Mouse (Mus musculus): Measurements from ENCODE around the gene Atad3a. TPM values are rescaled to one million over a fixed set of nuclear protein-coding genes. Genes with fewer than 3 reads are reported as not detected.
"Not testable (repeated sequence)": the region's sequence is repeated elsewhere in the genome, so short reads cannot be mapped to it uniquely, and the experiment has no call there.

The Atad3a gene
- polyA plus RNA-seq, 1 experiment from 2014 or later, result 39.6 TPM

DNA sequence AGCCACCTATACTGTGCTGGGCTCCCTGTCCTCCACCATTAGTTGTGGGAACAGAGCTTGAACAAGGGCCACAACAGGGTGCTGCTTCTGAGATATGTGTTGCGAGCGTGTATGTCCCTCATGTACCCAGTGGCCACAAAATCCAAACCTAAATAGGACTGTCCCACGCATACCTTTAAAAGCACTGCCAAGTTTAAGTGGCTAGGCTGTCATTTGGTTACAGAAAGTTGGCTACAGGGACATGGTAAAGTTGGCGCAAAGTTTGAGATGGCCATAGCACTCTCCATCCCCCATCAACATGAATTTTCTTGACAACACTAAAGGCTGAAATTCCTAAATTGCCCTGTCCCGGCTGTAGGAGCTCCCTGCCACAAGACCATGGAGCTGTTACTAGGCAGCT is 15.8 kb downstream of the Atad3a start:
- Histone ChIP-seq H3K4me3 (ENCODE audit: low read depth, low read length) (no peak overlapping the region), H3K27ac (ENCODE audit: low read depth, low read length) (no peak overlapping the region), H3K4me2 (replicated peaks; ENCODE audit: low read depth) (no peak overlapping the region), H3K9me3 (ENCODE audit: control insufficient read depth) (no peaks in the 10 kb centered on the region), H3K27me3 (replicated peaks; ENCODE audit: control insufficient read depth, insufficient read depth, low read length) (no peaks in the 10 kb centered on the region), H3K9ac (ENCODE audit: low read depth, low read length) (no peak overlapping the region), H3K4me1 (replicated peaks; ENCODE audit: control insufficient read depth, insufficient read depth, low read length) (no peaks in the 10 kb centered on the region), H3K36me3 (ENCODE audit: control insufficient read depth, insufficient read depth) (peaks cover 89% of the 10 kb centered on the region)
- ATAC-seq, result no peak
- 90% methylated on average over 5 of the region's 5 CpGs for WGBS
- TF ChIP-seq CTCF (IDR thresholded peaks at IDR 0.05; ENCODE audit: low read depth), result no peak

DNA sequence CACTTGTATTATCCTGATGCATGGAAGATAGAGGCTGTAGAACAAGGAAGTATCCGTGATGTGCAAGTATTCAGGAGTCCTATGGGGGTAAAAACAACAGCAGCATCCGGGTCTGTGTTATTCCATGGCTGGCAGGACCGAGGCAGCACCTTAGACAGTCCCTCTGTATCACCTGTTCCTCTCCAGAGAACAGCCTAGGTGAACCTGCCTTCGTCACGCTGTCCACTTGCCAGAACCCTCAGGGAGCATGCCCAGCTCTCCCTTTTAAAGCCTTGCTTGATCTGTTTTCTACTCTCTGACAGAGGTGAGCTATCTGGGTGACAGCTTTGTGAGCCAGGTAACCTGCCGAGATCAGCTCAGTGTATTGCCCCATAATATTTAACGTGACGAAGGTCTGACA is 16.4 kb downstream of the Atad3a start:
- H3K36me3 ChIP-seq (ENCODE audit: control insufficient read depth, insufficient read depth), result peaks cover 87% of the 10 kb centered on the region
- H3K9ac ChIP-seq (ENCODE audit: low read depth, low read length), result no peak overlapping the region
- no peaks in the 10 kb centered on the region for H3K27me3 ChIP-seq (replicated peaks; ENCODE audit: control insufficient read depth, insufficient read depth, low read length)
- no peak overlapping the region for H3K27ac ChIP-seq (ENCODE audit: low read depth, low read length)
- H3K9me3 ChIP-seq (ENCODE audit: control insufficient read depth), result no peaks in the 10 kb centered on the region
- no peak overlapping the region for H3K4me3 ChIP-seq (ENCODE audit: low read depth, low read length)
- no peak for TF ChIP-seq CTCF (IDR thresholded peaks at IDR 0.05; ENCODE audit: low read depth)
- no peak for ATAC-seq
- no peak overlapping the region for H3K4me2 ChIP-seq (replicated peaks; ENCODE audit: low read depth)
- WGBS, result 90% methylated on average over 8 of the region's 8 CpGs
- no peaks in the 10 kb centered on the region for H3K4me1 ChIP-seq (replicated peaks; ENCODE audit: control insufficient read depth, insufficient read depth, low read length)

DNA sequence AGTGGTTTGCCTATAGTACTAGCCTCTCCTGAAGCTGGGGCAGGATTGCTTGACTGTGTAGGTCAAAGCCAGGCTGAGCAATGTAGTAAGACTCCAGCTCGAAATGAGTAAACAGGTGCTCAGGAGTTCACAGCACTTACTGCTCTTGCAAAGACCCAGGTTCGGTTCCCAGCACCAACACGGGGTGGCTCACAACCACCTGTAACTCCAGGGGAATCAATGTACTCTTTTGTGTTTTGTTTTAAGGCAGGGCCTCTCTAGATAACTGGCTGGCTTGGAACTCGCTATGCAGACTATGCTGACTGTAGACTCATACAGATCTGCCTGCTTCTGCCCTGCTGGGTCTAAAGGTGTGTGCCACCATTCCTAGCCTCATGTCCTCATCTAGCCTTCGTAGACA is 18.2 kb downstream of the Atad3a start:
- Histone ChIP-seq H3K4me2 (replicated peaks; ENCODE audit: low read depth) (no peak overlapping the region), H3K27ac (ENCODE audit: low read depth, low read length) (no peak overlapping the region), H3K4me1 (replicated peaks; ENCODE audit: control insufficient read depth, insufficient read depth, low read length) (no peaks in the 10 kb centered on the region), H3K9me3 (ENCODE audit: control insufficient read depth) (no peaks in the 10 kb centered on the region), H3K27me3 (replicated peaks; ENCODE audit: control insufficient read depth, insufficient read depth, low read length) (no peaks in the 10 kb centered on the region), H3K36me3 (ENCODE audit: control insufficient read depth, insufficient read depth) (peaks cover 72% of the 10 kb centered on the region), H3K9ac (ENCODE audit: low read depth, low read length) (no peak overlapping the region), H3K4me3 (ENCODE audit: low read depth, low read length) (no peak overlapping the region)
- 86% methylated on average over 5 of the region's 5 CpGs for WGBS
- no peak for ATAC-seq
- no peak for TF ChIP-seq CTCF (IDR thresholded peaks at IDR 0.05; ENCODE audit: low read depth)

DNA sequence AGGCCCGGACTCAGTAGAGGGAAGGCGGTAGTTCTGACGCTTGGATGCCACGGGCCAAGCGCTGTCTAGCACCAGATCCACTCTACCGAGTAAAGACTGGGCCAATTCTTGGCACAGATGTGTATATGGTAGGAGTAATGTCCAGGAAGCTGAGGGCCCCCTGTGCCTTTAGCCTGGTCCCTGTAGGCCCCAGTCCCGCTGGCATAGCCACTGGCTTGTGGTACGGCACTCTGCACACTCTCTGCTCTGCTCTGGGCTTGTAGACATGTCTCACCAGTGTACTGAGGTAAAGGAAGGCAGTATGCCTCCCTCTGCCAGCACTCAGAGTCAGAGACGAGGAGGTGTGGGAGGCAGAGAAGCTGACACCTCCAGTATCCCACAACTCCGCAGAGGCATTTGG is 20.2 kb downstream of the Atad3a start:
- H3K27me3 ChIP-seq (replicated peaks; ENCODE audit: control insufficient read depth, insufficient read depth, low read length); H3K9me3 ChIP-seq (ENCODE audit: control insufficient read depth); H3K4me3 ChIP-seq (ENCODE audit: low read depth, low read length); H3K4me2 ChIP-seq (replicated peaks; ENCODE audit: low read depth); H3K4me1 ChIP-seq (replicated peaks; ENCODE audit: control insufficient read depth, insufficient read depth, low read length); H3K27ac ChIP-seq (ENCODE audit: low read depth, low read length); H3K9ac ChIP-seq (ENCODE audit: low read depth, low read length); ATAC-seq: not testable (repeated sequence)
- peaks cover 54% of the 10 kb centered on the region for H3K36me3 ChIP-seq (ENCODE audit: control insufficient read depth, insufficient read depth)
- 88% methylated on average over 10 of the region's 10 CpGs for WGBS

DNA sequence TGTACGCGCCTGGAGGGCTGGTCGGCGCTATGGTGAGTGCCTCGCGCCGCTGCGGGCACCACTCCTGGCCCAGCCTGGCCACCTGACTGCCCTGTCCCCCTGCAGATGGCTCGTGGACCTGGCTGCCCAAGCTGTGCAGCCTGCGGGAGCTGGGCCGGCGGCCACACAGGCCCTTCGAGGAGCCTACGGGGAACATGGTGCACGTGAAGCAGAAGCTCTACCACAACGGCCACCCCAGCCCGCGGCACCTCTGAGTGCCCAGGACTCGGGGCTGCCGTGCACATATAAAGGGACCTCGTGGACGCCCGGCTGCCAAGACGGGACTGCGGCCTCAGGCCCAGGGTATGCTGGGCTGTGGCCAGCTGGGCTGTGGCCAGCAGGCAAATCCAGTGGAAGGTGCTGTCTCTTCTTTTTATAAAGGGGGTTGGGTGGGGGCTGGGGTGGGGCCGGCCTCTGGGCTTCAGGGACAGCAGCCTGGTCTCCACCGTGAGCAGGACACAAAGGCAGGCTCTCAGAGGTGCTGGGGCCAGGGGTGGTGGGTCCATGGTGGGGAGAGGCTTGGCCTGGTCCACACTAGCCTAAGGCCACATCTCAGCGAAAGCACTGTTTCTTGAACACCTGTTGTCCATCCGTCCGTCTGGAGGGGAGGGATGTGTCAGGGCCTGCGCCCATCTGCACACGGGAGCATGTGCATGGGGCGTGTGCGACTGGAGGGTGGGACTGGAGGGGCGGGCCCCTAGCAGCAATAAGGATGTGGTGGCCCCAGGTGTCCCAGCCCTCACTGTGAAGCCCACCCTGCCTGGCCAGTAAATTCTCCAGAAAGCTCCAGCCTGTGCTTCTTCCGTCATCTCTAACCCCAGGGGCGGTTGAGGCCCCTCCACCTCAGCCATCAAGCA is 20.9 kb downstream of the Atad3a start:
- no peak for TF ChIP-seq CTCF (IDR thresholded peaks at IDR 0.05; ENCODE audit: low read depth)
- H3K27ac ChIP-seq (ENCODE audit: low read depth, low read length), result no peak overlapping the region; the same call in 1 of the 2 replicates
- no peaks in the 10 kb centered on the region for H3K9me3 ChIP-seq (ENCODE audit: control insufficient read depth)
- H3K36me3 ChIP-seq (ENCODE audit: control insufficient read depth, insufficient read depth), result peaks cover 48% of the 10 kb centered on the region
- H3K9ac ChIP-seq (ENCODE audit: low read depth, low read length), result no peak overlapping the region
- H3K4me1 ChIP-seq (replicated peaks; ENCODE audit: control insufficient read depth, insufficient read depth, low read length), result no peaks in the 10 kb centered on the region
- no peaks in the 10 kb centered on the region for H3K27me3 ChIP-seq (replicated peaks; ENCODE audit: control insufficient read depth, insufficient read depth, low read length)
- ATAC-seq, result no peak
- WGBS, result 79% methylated on average over 37 of the region's 37 CpGs
- no peak overlapping the region for H3K4me2 ChIP-seq (replicated peaks; ENCODE audit: low read depth)
- H3K4me3 ChIP-seq (ENCODE audit: low read depth, low read length), result no peak overlapping the region

DNA sequence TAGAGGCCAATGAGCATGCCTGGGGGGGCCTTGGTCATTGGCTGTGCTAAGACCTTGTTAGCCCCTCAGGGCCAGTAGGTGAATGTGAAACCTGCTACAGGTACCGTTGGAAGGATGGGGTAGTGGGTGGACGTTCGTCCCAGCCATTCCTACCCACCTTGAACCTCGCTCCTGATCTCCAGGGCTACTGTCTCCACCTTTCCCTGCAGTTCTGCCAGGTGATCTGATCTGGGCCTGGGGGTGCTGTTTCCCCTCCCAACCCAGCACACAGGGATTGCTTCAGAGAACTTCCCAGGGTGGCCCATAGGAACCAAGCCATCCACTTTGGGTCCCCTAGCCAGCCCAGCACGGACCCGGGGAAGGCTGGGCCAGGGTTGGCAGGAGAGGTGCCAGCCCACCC is 21.7 kb downstream of the Atad3a start:
- TF ChIP-seq CTCF (IDR thresholded peaks at IDR 0.05; ENCODE audit: low read depth), result no peak
- no peaks in the 10 kb centered on the region for H3K27me3 ChIP-seq (replicated peaks; ENCODE audit: control insufficient read depth, insufficient read depth, low read length)
- no peaks in the 10 kb centered on the region for H3K4me1 ChIP-seq (replicated peaks; ENCODE audit: control insufficient read depth, insufficient read depth, low read length)
- H3K4me2 ChIP-seq (replicated peaks; ENCODE audit: low read depth), result no peak overlapping the region
- H3K27ac ChIP-seq (ENCODE audit: low read depth, low read length), result no peak overlapping the region
- peaks cover 40% of the 10 kb centered on the region for H3K36me3 ChIP-seq (ENCODE audit: control insufficient read depth, insufficient read depth)
- H3K4me3 ChIP-seq (ENCODE audit: low read depth, low read length), result no peak overlapping the region
- WGBS, result 75% methylated on average over 6 of the region's 6 CpGs
- no peaks in the 10 kb centered on the region for H3K9me3 ChIP-seq (ENCODE audit: control insufficient read depth)
- no peak overlapping the region for H3K9ac ChIP-seq (ENCODE audit: low read depth, low read length)
- no peak for ATAC-seq

Data from intestine, postnatal 0 days (tissue).